Mouse (Mus musculus) lung, adult 18-20 months (tissue): ENCODE data around the gene Eef2kmt.

Experiments
- DNase-seq, 2 experiments: peaks; one replicate each; pipeline ENCODE4 v3.0.0; 2022; ENCODE audit warnings: mixed read lengths in 2 of 2

Eef2kmt gene

GRCm38 (mm10) chr16:5222140-5222539 lies 33.6 kb downstream of the Eef2kmt start, which contains the start of gene AU021092:
Gene AU021092, minus strand, starts transcription at chr16:5222299.
- DNase-seq: peak; percentile 69 to 79

DNA sequence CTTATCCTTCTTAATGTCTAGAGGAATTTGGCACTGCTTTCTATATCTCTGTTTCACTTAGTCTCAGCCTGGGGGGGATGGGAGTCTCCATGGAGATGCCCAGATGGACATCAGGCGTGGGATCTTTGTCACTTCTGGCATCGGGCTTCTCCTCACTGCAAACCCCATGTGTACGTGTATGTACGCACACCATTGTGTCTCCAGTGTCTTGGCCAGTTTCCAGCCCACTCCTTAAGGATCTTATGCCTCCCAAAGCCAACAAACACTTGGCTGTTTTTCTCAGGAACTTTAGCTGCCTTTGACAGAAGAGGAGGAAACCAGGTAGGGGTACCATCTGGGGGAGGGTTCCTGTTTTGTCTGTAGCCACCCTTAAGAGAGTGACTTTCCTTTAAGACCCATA lies 34.4 kb downstream of the Eef2kmt start:
- peak; percentile 49 to 65 for DNase-seq

DNA sequence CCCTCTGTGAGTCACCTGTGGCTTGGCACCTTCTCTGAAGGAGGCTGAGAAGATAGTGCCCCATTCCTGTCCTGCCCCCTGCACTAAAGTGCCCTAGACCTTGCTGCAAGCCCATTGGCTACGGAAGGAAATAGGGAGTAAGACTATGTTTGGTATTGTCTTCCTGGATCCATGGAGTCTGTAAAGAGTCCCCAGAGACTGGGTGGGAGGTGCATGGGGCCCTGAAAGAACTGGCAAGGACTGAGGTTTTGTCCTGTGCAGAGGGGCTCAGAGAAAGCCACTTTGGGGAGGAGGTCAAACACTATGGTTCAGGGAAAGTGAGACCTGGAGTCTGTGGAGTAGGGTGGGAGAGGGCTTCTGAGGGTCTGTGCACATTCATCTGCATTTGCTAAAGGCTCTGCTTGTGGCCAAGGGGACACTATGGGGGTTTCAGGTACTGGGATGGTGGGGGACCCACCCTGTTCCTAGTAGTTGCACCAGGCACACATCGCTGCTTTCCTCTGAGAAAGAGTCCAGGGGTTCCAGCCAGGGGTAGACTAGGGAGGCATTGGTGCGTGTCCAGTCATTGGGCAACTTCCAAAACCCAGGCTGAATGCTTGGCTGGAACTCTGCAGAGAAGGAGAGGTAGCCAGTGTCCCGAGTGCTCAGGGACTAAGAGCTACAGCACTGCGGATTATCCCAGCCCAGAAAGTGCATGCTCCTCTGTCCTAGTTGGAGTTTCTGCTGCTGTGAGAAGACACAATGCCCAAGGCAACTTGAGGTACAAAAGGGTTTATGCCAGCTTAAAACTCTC lies 38.2 kb downstream of the Eef2kmt start:
- no peak for DNase-seq

DNA sequence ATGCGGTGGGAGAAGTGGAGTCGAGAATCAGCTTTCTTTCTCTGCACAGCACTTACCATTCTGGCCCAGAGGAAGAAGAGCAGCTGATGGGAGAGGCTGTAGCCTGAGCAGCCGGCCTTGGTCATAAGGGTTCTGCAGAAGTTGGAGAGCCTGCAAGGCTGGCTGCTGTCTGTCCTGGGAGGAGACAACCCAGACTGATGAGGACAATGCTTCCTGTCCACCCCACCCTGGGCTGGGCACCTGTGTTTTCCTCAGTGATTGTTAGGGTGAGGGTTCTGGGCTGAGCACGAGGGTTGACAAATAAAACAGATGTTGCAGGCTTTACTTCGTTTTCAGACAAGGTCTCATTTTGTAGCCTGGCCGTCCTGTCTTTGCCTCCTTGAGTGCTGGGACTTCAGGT lies 39.1 kb downstream of the Eef2kmt start:
- no peak for DNase-seq

- DNase-seq: no peak
These were observed 41.7 kb downstream of the Eef2kmt start for GRCm38 (mm10) chr16:5214126-5214525.

- no peak for DNase-seq
These were observed 43.6 kb downstream of the Eef2kmt start for GRCm38 (mm10) chr16:5212150-5212549.

DNA sequence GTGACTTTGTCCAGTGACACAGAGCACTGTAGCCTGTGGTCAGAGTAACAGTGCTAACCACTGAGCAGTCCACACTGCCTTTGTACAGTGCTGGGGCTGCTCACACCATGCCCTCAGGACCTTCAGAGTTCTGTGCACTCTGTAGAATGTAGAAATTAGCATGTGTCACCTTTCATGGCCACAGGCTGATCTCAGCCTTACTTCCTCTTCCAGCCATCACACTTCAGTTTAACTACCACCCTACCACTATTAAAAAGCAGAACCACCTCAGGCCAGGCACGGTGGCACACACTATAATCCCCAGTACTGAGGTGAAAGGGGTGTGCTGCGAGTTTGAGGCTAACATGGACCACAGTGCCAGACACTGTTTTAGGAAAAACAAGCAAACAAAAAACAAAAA lies 45.4 kb downstream of the Eef2kmt start:
- no peak for DNase-seq

- no peak for DNase-seq
These were observed 49.7 kb downstream of the Eef2kmt start for GRCm38 (mm10) chr16:5206051-5206450.

DNA sequence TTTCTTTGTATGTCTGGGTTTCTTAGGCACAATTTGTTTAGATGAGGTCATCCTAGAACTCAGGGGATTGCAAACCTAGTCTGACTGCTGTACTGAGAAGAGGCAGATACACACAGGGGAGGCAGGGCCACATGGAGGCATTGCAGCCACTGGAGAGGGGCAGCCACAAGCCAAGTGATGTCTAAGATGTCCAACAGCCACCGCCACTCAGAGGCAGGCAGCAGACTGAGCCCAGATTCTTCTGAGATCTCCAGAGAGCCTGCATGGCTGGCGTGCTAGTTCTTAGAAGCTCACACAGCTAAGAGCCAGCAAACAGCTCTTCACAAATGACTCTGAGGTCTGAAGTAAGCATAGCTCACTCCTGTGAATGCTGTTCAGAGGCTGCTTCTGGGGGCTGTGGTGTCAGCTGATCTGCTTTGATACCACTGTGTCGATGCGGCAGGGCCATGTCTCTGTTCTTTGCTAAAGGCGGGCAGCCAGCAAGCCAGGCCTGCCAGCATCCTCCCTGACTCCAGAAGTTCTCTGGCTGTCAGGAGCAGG lies 50.3 kb downstream of the Eef2kmt start:
- no peak for DNase-seq

- DNase-seq: peak; percentile 77 to 83
These were observed 51.9 kb downstream of the Eef2kmt start, which contains the start of gene Nagpa for GRCm38 (mm10) chr16:5203668-5204433. Gene Nagpa, minus strand, starts transcription at chr16:5204012.

- DNase-seq: peak; percentile 8 to 28
These were observed 52.6 kb downstream of the Eef2kmt start for GRCm38 (mm10) chr16:5203200-5203599.

DNA sequence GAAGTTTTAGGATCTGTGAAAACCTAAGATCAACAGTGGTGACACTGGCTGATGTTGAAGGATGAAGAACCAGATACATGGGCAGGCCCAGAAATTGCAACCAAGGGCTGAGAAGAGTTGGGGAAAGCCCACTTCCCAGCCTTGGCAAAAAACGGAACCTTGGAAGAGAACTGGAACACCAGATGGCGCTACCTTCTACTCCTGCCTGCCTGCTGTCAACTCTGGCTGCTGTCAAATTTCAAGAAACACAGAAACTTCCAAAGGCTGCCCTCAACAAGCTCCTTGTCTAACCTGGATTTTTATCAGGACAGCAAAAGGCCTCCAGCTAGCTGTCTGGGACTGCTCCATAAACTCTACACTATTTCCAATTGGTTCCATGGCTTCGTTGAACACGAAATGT lies 53.1 kb downstream of the Eef2kmt start:
- peak; percentile 52 to 54 for DNase-seq

GRCm38 (mm10) chr16:5195080-5195479 lies 60.7 kb downstream of the Eef2kmt start:
- peak; percentile 26 to 65 for DNase-seq
